Mouse (Mus musculus): ENCODE data around the gene Slc30a5.
"Not testable (repeated sequence)": the region's sequence is repeated elsewhere in the genome, so short reads cannot be mapped to it uniquely, and the experiment has no call there.

The Slc30a5 gene

DNA sequence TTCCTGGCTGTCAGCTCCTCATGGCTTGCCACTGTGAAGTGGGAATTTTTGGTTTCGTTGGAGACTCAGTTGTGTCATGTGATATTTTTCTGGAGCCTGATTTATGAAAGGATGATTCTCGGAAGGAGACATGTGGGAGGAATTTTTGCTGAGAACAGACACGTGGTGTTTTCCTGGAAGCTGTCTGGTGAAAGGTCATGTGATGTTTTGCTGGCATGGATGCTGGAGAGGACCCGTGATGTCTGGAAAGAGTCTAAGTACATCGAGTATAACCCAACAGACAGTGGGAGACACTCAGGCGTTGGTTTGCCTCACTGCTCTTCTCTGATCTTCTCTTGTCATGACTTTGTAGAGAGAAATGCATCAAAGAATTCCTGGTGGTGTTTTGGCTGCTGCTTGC lies 8.5 kb upstream of the Slc30a5 start:
- no peak for DNase-seq (ENCODE audit: low spot score)

DNA sequence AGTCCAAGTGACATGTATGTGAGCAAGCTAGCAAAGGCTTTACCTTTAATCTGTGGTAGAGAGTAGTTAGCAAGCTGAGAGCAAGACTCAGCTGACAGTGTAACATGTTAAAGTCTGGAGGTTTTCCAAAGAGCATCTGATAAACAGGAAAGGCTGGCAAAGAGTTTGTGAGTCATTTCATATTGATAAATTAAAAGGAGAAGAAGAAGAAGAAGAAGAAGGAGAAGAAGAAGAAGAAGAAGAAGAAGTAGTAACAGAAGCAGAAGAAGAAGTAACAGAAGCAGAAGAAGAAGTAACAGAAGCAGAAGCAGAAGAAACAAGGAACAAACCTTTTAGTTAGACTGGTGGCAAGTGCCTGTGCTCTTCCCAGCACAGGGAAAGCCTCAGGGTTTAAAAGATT lies 1.6 kb upstream of the Slc30a5 start:
- no peak for DNase-seq (ENCODE audit: low spot score)

DNA sequence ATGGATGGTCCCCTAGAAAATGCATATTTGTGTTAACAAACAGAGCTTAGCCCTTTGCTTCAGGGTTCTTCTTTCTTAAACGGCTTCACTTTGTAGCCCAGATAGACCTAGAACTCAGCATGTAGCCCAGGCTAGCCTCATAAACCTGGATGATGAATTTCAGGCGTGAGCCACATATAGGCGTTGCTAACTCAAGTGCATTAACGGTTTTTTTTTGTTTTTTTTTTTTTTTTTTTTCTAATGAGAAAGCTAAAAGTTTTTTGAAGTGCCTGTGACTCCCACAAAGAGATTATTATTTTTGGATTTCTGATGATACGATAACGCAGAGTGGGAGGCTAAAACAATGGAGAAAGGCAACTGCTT lies 394 bp upstream of the Slc30a5 start:
- DNase-seq (ENCODE audit: low spot score) = no peak

DNA sequence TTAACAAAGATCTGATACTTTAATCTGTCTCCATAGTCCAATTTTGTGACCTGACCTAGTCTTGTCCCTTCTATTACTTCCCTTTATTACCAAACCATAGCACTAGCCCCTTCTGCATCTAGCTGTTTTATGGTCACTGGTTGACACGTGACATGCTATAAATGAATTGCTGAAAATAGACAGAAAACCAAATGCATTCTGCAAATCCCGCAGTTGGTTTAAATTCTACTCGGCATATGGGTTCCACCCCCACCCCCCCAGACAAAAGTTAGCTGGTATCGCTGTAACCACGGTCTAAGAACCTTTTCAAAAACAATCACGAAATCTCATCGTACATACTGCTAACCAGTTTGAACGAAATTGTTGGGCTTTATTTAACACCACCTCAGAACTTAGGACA lies 1.0 kb downstream of the Slc30a5 start:
- no peak for DNase-seq (ENCODE audit: low spot score)

DNA sequence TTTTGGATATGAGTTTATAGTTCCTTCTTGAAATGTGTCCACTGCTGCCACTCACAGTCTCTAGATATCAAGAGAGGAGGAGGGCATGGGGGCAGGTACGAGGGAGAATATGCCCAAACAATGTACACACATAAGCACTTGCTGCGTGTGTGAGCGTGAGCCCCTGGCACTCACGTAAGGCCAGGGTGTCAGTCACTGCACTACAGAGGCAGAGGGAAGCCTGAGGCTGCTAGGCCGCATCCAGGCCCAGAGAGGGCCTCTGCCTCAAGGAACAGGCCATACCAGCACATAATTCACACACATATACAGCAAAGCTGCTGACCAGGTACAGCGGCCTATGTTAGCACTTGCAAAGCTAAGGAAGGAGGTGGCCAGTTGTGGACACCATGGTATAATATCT lies 2.1 kb downstream of the Slc30a5 start:
- no peak for DNase-seq (ENCODE audit: low spot score)

DNA sequence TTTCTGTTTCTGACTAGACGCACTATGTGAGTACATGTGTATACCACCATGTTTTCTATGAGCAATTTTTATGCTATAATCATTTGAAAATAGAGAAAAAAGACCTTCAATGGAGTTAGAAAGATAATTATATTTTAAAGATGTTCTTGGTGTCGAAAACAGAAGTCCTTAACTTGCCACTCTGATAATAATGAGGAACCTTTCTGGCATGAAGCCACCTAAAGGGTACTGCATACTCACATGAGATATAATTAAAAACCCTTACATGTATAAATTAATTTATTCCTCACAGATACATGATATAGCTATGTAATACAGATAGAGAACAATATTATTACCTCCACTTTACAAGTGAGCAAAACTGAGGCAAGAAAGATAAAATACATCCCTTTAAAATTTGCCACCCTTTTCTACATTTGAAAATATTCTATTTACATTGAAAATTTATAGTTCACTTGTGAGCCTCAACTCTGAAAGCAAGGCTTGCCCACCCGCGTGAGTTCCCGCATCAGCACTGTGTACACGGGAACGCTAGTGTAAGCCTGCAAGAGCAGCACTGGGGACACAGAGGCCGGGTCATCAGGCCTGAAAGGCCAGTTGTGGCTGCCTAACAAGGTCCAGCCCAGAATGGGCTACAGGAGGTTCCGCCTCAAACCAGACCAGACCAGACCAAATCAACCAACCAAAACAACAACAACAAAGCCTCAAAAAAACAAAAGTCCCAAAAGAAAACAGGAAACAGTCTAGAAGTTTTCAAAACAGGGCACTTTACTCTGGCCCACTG lies 7.4 kb downstream of the Slc30a5 start:
- DNase-seq (ENCODE audit: low spot score) = no peak

DNA sequence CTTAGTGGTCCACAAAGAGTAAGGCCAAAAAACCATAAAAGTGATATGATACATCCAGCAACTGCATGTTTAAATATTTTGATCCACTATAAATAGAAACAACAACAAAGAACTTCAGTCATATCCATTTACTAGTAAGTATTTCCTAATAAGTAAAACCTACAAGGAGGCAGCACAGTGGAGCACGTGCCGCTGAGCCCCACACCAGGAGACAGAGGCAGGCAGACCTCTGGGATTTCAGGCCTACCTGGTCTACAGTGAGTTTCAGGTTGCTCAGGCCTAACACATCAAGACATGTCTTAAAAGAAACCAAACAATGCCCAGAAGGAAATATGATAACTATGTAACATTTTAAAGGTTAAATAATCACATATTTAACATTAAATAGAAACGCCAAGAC lies 8.3 kb downstream of the Slc30a5 start:
- no peak for DNase-seq (ENCODE audit: low spot score)

DNA sequence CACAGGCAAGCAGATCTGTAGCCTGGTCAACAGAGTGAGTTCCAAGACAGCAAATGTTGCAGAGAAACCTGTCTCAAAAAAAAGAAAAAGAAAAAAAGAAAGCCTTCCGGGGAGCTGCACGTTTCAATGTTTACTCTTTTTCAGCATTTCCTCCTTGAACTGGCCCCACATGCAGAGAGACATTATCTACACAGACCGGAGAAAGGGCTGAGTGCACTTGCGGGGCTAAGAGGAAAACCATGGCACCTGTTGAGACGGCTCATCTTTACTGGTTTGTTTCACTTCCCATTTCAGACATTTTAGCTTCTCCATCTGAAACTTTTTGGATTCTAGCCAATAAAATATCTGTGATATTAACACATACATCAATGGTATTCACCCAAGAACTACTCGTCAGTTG lies 8.9 kb downstream of the Slc30a5 start:
- DNase-seq (ENCODE audit: low spot score) = no peak

DNA sequence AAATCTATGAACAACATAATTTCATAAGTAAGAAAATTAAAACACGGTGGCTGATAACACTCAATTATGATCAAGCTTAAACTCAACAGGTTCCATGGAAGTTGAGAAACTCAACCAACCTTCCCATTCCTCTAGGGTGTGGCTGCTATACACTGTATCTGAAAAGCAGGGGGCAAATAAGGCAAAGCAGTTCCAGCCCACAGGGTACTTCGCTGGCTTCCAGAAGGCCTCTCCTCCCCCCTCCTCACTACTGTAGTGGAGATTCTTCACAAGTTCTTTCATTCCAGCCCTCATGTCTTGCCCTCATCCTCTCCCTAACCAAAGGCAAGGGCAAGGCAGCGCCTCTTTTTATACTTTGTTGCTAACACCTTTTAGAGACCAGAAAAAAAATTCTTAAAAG lies 9.4 kb downstream of the Slc30a5 start:
- no peak for DNase-seq (ENCODE audit: low spot score)

DNA sequence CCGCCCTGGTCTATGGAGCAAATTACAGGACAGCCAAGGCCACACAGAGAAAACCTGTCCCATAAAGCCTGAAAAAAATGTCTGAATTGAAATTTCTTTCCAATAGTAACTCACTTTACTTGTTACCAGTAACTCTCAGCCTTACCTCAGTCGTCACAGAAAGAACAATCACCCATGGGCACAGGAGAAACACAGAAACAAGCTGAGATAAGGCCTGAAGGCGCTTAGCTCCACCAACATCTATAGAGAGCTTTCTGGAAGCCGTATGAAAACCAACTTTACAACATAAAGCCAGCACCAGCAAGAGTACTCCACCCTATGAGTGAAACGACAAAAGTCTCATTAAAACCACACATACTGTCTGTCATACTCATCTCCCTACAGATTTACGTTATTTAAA lies 18.8 kb downstream of the Slc30a5 start:
- DNase-seq (ENCODE audit: low spot score) = no peak

DNA sequence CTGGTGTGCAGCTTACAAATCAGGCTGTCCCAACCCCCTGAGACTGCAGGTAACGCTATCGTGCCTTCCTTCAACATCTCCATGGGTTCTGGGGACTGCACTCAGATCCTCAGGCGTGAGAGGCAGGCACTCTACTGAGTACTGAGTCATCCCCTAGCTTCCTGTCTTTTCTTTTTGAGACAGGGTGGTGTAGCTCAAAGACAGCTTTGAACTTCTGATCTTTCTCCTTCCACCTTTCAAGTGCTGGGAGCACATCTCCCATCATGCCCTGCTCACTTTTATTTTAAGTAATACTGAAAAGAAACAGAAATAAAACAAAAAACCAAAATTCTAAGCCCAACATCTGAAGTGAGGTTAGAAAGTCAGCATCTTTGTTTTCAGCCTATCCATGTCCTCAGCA lies 27.5 kb downstream of the Slc30a5 start:
- no peak for DNase-seq (ENCODE audit: low spot score)

DNA sequence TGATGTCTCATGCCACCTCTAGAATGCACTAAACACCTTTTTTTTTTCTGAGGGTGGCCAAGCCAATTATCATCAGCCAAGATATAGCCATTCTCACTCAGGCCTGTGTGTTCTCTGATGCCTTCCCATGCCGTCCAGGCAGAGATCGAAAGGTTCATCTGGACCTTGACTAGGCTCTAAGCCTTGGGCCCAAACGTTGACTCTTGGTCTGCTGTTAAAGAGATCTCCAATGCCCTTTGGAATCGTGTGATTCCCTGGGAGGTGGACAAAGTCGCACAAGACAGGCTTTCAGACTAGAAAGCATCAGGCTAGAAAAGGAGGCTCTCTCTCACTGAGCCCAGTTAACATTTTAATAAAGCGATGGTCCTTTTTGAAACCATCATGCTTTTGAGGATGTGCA lies 36.1 kb downstream of the Slc30a5 start:
- DNase-seq (ENCODE audit: low spot score) = no peak

DNA sequence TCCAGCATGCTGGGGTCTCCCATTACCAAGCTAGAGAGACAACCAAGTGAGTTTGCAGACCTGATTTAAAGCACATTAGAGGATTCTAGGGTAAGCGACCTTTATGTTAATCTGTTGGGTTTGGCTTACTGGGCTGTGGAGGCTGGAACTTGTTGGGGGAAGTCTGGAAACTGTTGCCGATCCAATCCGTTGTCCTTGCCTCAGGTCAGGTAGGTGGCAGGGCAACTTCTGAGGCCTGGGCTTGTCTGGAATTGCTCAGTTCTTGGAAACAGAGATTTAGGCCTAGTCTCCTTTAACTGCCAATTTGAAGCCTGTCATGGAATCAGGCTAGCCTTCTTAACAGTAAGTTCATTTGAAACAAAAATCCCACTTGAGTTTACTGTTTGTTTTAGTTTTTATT lies 44.1 kb downstream of the Slc30a5 start:
- DNase-seq (ENCODE audit: low spot score) = no peak

DNA sequence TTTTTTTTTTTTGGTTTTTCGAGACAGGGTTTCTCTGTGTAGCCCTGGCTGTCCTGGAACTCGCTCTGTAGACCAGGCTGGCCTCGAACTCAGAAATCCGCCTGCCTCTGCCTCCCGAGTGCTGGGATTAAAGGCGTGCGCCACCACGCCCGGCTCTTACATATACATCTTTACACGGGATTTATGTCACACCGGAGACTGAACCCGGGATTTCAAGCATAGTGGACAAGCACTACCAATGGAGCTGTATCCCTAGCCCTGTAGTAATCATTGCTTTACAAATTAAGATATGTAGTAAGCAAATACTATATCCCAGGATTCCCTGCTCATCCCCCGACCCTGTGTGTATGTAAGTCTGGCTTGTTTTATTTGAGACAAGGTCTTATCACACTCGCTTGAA lies 45.2 kb downstream of the Slc30a5 start:
- DNase-seq (ENCODE audit: low spot score) = not testable (repeated sequence)

DNA sequence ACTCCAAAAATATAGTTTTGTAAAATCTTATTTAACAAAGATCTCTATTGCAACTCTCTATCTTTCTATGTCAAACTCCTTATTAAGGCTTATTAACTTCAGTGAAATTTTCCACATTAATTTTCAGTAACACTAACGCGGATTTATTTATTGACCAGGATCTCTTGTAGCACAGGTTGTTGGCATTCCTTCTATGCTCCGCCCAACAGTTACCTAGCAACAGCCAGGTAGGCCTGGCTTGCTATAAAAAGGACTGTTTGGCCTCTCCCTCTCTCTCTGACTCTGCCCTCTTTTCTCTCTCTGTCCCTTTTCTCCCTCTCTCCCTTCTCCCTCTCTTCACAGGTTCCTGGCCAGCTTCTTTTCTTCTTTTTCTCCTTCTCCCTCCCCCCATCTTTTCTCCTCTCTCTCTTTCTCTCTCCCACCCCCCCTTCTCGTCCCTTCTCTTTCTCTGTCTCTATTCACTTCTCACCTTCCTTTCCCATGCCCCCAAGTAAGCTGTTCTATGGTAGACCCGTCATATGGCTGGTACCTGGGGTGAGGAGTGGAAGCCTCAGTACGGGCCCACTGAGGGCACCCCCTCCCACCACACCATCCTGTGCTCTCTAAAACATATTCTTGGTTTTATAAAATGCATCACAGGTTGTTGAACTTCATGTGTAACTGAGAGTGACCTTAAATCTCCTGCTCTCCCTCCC lies 45.8 kb downstream of the Slc30a5 start:
- no peak for DNase-seq (ENCODE audit: low spot score)

DNA sequence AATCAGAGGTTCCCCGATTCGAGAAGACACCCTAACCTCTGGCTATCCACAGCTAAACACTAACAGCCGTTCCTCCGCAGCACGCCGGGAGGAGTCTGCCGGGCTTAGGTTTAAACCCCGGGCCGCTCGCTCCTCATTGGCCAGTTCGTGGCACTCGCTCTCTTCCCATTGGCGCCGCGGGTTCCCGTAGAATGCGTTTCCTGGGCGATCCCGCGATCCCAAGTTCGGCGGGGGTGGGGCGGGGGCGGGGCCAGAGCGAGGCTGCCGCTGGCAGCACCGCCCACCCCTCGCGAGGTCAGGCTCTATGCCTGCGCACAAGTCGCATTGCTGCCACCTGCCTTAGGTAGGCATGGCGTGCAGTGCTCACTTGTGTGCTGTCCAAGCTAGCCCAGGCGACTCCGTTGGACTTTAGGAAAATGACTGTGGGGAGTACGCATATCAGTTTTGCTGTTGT lies 46.8 kb downstream of the Slc30a5 start, which contains the start of gene Ccnb1:
Gene Ccnb1, minus strand, starts transcription at position 157 of the 454 bp plus-strand sequence.
- DNase-seq (ENCODE audit: low spot score) = peak; percentile 80

DNA sequence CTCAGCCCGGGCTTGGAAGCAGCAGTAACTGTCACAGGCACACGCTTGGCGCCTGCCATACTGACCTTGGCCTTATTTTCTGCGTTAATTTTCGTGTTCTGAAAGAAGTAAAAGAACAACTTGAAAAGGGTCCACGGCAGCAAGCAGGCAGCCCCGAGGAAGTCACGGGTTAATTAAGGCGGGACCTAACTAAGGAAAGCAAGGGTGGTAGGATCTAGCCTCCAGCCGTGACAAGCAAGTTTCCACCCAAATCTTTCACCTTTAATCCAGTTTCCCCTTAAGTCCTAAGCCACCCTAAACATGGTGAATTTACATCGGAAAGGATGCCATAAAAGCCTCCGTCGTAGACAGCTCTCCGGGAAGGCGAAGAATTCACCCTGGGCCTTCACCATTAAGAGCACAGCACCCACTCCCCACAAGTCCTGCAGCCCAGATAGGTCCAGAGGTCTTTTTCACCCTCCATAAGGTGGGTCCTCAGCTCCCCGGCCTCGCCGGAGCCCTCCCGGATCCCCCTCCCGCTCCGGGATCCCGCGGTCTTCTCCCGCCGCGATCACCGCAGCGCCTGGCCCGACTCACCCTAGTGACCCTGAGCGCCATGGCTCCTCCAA lies 47.3 kb downstream of the Slc30a5 start:
- no peak for DNase-seq (ENCODE audit: low spot score)

DNA sequence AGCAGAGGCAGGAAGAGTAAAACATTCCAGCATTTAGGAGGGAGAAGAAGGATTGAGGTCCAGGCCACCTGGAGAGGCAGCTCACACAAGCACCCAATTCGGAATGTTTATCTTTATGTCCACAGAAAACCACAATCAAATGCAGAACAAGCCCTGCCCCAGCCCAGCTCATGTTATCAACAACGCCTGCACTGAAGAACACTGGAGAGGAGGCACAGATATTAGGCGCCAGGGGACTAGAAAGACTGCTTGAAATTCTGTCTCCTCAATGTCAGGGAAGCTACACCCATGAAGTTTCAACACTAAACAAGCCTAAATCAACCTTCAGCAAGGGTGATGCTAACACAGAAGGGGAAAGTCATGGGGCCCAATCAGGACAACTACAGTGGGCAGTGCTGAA lies 55.7 kb downstream of the Slc30a5 start:
- no peak for DNase-seq (ENCODE audit: low spot score)

DNA sequence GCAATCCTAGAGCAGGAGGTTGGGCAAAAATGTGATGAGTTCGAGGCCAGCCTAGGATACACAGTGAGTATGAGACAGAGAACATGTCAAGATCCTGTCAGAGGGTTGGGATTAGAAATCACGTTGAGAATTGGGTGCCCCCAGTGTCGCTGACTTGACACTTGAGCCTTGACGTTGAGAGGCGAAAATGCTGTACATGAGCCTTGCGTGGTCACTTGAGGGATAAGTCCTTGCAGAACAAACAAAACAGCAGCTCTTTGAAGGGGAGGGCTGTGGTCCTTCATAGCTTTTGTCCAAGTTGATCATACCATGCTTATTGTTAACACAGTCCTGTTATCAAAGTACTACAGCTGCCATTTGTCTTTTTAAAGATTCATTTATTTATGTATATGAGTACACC lies 56.5 kb downstream of the Slc30a5 start:
- DNase-seq (ENCODE audit: low spot score) = no peak

DNA sequence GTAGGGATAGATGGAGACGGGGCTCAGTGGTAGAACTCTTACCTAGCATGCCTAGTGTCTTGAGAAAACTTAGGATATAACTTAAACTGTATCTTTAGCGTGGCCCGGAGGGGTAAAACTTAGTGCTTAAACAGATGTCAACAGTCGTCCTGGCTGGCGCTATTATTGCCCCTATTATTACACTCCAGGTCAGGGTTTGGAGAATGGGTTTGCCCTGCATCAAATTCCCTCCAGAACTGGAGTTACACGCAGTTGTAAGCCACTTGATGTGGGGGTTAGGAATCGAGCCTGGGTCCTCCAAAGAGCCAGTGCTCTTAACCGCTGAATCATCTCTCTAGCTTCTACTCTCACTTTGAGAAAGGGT lies 57.2 kb downstream of the Slc30a5 start:
- no peak for DNase-seq (ENCODE audit: low spot score)

DNA sequence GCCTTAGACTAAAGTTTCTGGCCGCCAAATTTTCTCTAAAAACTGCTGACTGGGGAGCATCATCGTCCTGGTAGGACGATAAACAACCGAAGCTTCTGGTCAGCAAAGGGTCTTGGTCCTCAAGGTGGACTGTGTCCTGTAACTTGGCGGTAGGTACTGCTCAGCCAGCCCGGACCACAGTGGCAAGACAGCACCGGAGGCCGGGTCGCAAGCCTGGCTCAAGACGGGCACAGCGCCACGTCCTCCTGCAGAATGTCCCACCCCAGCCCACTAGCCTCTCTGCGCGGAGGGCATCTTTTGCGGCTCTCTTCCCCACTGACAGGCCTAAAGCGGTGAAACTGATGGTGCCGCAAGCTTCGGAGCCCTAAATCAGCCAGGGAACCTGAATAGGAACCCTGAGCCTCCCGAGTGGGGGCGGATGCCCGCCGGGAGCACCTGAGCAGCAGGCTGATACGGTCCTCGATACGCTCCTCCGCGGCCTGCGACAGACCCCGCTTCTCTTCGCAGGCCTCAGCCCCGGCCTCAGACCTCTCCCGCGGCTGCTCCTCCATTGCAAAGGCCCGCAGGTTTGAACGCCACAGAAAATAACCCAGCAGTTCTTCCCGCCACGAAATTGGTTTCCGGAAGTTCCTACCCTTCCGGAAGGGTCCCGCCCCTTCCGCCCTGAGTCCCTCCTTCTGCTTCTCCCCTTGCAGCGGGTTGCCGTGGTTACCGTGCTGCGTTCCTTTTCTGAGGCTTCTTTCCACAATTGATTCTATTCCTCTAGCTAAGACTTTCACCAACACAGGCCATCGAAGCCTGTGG lies 57.8 kb downstream of the Slc30a5 start, which contains the start of gene Cenph:
Gene Cenph, minus strand, starts transcription at position 648 of the 804 bp plus-strand sequence.
- peak; percentile 58 for DNase-seq (ENCODE audit: low spot score)

DNA sequence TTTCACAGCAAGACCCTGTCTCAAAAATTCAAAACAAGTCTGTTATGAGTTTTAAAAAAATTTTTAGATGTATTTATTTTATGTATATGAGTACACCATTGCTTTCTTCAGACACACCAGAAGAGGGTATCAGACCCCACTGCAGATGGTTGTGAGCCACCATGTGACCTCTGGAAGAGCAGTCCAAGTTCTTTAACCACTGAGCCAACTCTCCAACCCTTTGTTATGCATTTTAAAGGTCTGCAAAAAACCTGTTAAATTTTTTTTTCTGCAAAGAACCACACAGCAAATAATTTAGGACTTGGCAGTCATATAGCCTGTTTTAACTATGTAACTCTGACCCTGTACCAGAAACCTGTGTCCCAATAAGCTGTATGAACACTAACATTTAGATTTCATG lies 58.5 kb downstream of the Slc30a5 start:
- DNase-seq (ENCODE audit: low spot score) = no peak
